17 mouse cellular contexts compared by ENCODE assay signal in the genomic region with DNA sequence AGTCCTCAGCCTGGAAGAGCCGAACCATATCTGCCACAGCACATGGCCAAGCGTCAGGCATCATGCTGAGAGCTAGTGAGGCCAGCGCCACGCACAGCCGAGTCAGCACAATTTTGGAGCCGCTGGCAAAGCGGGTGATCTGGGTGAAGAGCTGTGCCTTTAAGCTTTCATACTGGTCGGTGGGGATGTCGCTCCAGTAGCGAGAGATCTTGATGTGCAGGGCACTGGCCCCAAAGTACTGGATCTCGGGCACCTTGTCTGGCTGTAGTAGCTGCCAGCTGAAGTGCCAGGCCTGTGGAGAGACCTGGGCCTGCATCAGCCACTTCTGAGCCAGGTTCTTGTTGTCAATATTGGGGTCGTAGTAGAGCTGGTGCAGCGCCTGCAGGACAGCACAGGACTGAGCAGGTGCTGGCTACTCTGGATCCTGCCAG. TPM values are rescaled to one million over a fixed set of nuclear protein-coding genes. Genes with fewer than 3 reads are reported as not detected.
DNase-seq lines count a peak whose midpoint lies in the region; ATAC-seq and TF ChIP-seq lines count a peak whose summit lies in the region.
"Had no signal": no experiment of that assay in that cellular context is flagged by ENCODE, and none has a peak within 500 bp of the region (broad histone marks: within the 10 kb centered on the region; RNA-seq: fewer than 3 reads in every experiment).

No protein-coding gene starts in this region.

- peak overlapping the region; percentile 95 for H3K4me3 ChIP-seq in gastrocnemius, adult 2 months
- H3K4me3 ChIP-seq in midbrain, embryonic 16.5 days (ENCODE audit: low read depth, low read length): no peak overlapping the region
- no peak overlapping the region for H3K4me3 ChIP-seq in midbrain, embryonic 15.5 days
- H3K4me3 ChIP-seq in embryonic facial prominence, embryonic 14.5 days (ENCODE audit: low read depth, low read length): no peak overlapping the region
- H3K4me3 ChIP-seq in neural tube, embryonic 15.5 days (replicated peaks): no peak overlapping the region
- H3K4me3 ChIP-seq: embryonic facial prominence, embryonic 12.5 days; heart, embryonic 15.5 days had no signal

- H3K9ac ChIP-seq in midbrain, embryonic 16.5 days (ENCODE audit: low read depth, low read length): peak overlapping the region; percentile 3; the same call in 1 of the 2 replicates
- no peak overlapping the region for H3K9ac ChIP-seq in midbrain, embryonic 15.5 days
- no peak overlapping the region for H3K9ac ChIP-seq in embryonic facial prominence, embryonic 14.5 days (ENCODE audit: low read depth, low read length)
- H3K9ac ChIP-seq in neural tube, embryonic 15.5 days (replicated peaks): 0 out of 2 replicates have a peak overlapping the region, but pooled peaks have one; percentile 10
- H3K9ac ChIP-seq: embryonic facial prominence, embryonic 12.5 days; heart, embryonic 15.5 days had no signal

- DNase-seq in gastrocnemius, adult 2 months: peak; percentile 63
- DNase-seq in gastrocnemius, postnatal 36 days: no peak
- DNase-seq in embryonic facial prominence, embryonic 14.5 days (ENCODE audit: low spot score): no peak
- no peak for DNase-seq in spleen, postnatal 10 days (ENCODE audit: low spot score in 2 of 2)
- DNase-seq in left cerebral cortex, postnatal 14 days (ENCODE audit: low spot score in 2 of 2): no peak
- DNase-seq: B cell, adult 2 months; kidney, adult 18-20 months; right cerebral cortex, postnatal 14 days; thymus, postnatal 4 days had no signal

- H3K36me3 ChIP-seq in midbrain, embryonic 16.5 days (ENCODE audit: control insufficient read depth, insufficient read depth, low read length): peaks cover 2% of the 10 kb centered on the region; the same call in 1 of the 2 replicates
- H3K36me3 ChIP-seq in midbrain, embryonic 15.5 days (replicated peaks): no peaks in the 10 kb centered on the region
- peaks cover 36% of the 10 kb centered on the region for H3K36me3 ChIP-seq in embryonic facial prominence, embryonic 14.5 days (ENCODE audit: control insufficient read depth, insufficient read depth, low read length)
- H3K36me3 ChIP-seq in neural tube, embryonic 15.5 days: peaks cover 15% of the 10 kb centered on the region

- intact Hi-C loops in gastrocnemius, adult 2 months (cut with DNase I): no loop called here
- intact Hi-C loops in gastrocnemius, postnatal 36 days (cut with DNase I): no loop called here
- intact Hi-C loops in left cerebral cortex, postnatal 14 days (cut with DNase I): no loop called here

- no peak overlapping the region for H3K4me2 ChIP-seq in midbrain, embryonic 16.5 days (ENCODE audit: low read length)
- no peak overlapping the region; the same call in 1 of the 2 replicates for H3K4me2 ChIP-seq in midbrain, embryonic 15.5 days
- 0 out of 2 replicates have a peak overlapping the region, but pooled peaks have one; percentile 87 for H3K4me2 ChIP-seq in embryonic facial prominence, embryonic 14.5 days (ENCODE audit: low read depth, low read length)
- peak overlapping the region; percentile 99 for H3K4me2 ChIP-seq in neural tube, embryonic 15.5 days

- no peaks in the 10 kb centered on the region for H3K9me3 ChIP-seq in midbrain, embryonic 16.5 days (replicated peaks; ENCODE audit: control insufficient read depth, low read length, poor library complexity, severe bottlenecking)
- H3K9me3 ChIP-seq in midbrain, embryonic 15.5 days: no peaks in the 10 kb centered on the region
- H3K9me3 ChIP-seq in embryonic facial prominence, embryonic 14.5 days (ENCODE audit: control insufficient read depth, low read length): no peaks in the 10 kb centered on the region
- no peaks in the 10 kb centered on the region for H3K9me3 ChIP-seq in neural tube, embryonic 15.5 days (replicated peaks)
- H3K9me3 ChIP-seq: embryonic facial prominence, embryonic 12.5 days; heart, embryonic 15.5 days; limb, embryonic 10.5 days had no signal

- ATAC-seq in midbrain, embryonic 16.5 days: no peak
- no peak for ATAC-seq in midbrain, embryonic 15.5 days (replicated peaks)
- ATAC-seq in embryonic facial prominence, embryonic 14.5 days (ENCODE audit: low read depth): no peak
- ATAC-seq in neural tube, embryonic 15.5 days (ENCODE audit: low FRiP score): no peak

- peak overlapping the region; percentile 98 for H3K27ac ChIP-seq in gastrocnemius, adult 2 months
- no peak overlapping the region for H3K27ac ChIP-seq in midbrain, embryonic 16.5 days (ENCODE audit: low read length)
- no peak overlapping the region for H3K27ac ChIP-seq in midbrain, embryonic 15.5 days
- H3K27ac ChIP-seq in embryonic facial prominence, embryonic 14.5 days (replicated peaks; ENCODE audit: low read depth, low read length): no peak overlapping the region
- no peak overlapping the region for H3K27ac ChIP-seq in neural tube, embryonic 15.5 days (replicated peaks)
- H3K27ac ChIP-seq: embryonic facial prominence, embryonic 12.5 days; heart, embryonic 15.5 days; limb, embryonic 10.5 days had no signal

- TF ChIP-seq CTCF in gastrocnemius, adult 2 months (IDR thresholded peaks at IDR 0.05): no peak

- 89% methylated on average over 13 of the region's 13 CpGs for WGBS in midbrain, embryonic 16.5 days
- 90% methylated on average over 13 of the region's 13 CpGs for WGBS in midbrain, embryonic 15.5 days
- WGBS in embryonic facial prominence, embryonic 14.5 days: 93% methylated on average over 10 of the region's 13 CpGs
- WGBS in neural tube, embryonic 15.5 days: 92% methylated on average over 13 of the region's 13 CpGs

- peaks cover 57% of the 10 kb centered on the region for H3K4me1 ChIP-seq in midbrain, embryonic 16.5 days (ENCODE audit: control insufficient read depth, insufficient read depth, low read length)
- peaks cover 75% of the 10 kb centered on the region for H3K4me1 ChIP-seq in midbrain, embryonic 15.5 days
- peaks cover 26% of the 10 kb centered on the region for H3K4me1 ChIP-seq in embryonic facial prominence, embryonic 14.5 days (ENCODE audit: control insufficient read depth, insufficient read depth, low read length)
- H3K4me1 ChIP-seq in neural tube, embryonic 15.5 days: peaks cover 79% of the 10 kb centered on the region

- no peaks in the 10 kb centered on the region for H3K27me3 ChIP-seq in midbrain, embryonic 16.5 days (ENCODE audit: control insufficient read depth, insufficient read depth, low read depth, low read length)
- H3K27me3 ChIP-seq in midbrain, embryonic 15.5 days (replicated peaks): no peaks in the 10 kb centered on the region
- H3K27me3 ChIP-seq in embryonic facial prominence, embryonic 14.5 days (replicated peaks; ENCODE audit: control insufficient read depth, insufficient read depth, low read length): no peaks in the 10 kb centered on the region
- no peaks in the 10 kb centered on the region for H3K27me3 ChIP-seq in neural tube, embryonic 15.5 days (replicated peaks)
- H3K27me3 ChIP-seq: embryonic facial prominence, embryonic 12.5 days; heart, embryonic 15.5 days had no signal

RNA-seq across cellular contexts. Expression of gene Ipo13, which starts 2.7 kb away (rescaled TPM):
- total RNA-seq in gastrocnemius, adult 2 months (2021): 100 to 1,000 TPM; 267 to 281 TPM
- total RNA-seq in gastrocnemius, postnatal 36 days (2021): 100 to 1,000 TPM; 222 to 284 TPM
- polyA plus RNA-seq in midbrain, embryonic 16.5 days (2015; fragmentation: Nextera tagmentation; extraction: Ambion mirVana): 66.9 and 69.5 TPM in 2 replicates
- polyA plus RNA-seq in midbrain, embryonic 15.5 days (2015; fragmentation: Nextera tagmentation; extraction: Ambion mirVana): 76.5 and 77.1 TPM in 2 replicates
- 38.2 and 40.6 TPM in 2 replicates for polyA plus RNA-seq in embryonic facial prominence, embryonic 14.5 days (2014; fragmentation: Nextera tagmentation; extraction: Ambion mirVana)
- 56.9 and 59.3 TPM in 2 replicates for polyA plus RNA-seq in neural tube, embryonic 15.5 days (2015; fragmentation: Nextera tagmentation; extraction: Ambion mirVana)
- 100 to 1,000 TPM; 124 to 125 TPM for total RNA-seq in left cerebral cortex, postnatal 14 days (2021)

RNA-seq across cellular contexts. Expression of gene Artn, which starts 17.4 kb away (rescaled TPM):
- total RNA-seq in gastrocnemius, adult 2 months (2021): under 1 TPM; 0.25 to 0.46 TPM
- total RNA-seq in gastrocnemius, postnatal 36 days (2021): under 1 TPM; 0.15 to 0.32 TPM
- polyA plus RNA-seq in midbrain, embryonic 16.5 days (2015; fragmentation: Nextera tagmentation; extraction: Ambion mirVana): 0.75 and 0.92 TPM in 2 replicates
- 0.45 and 0.96 TPM in 2 replicates for polyA plus RNA-seq in midbrain, embryonic 15.5 days (2015; fragmentation: Nextera tagmentation; extraction: Ambion mirVana)
- polyA plus RNA-seq in embryonic facial prominence, embryonic 14.5 days (2014; fragmentation: Nextera tagmentation; extraction: Ambion mirVana): 2.1 and 2.8 TPM in 2 replicates
- polyA plus RNA-seq in neural tube, embryonic 15.5 days (2015; fragmentation: Nextera tagmentation; extraction: Ambion mirVana): 1.1 and 2.3 TPM in 2 replicates
- total RNA-seq in left cerebral cortex, postnatal 14 days (2021): 1 to 10 TPM; 1.8 to 2.3 TPM
- total RNA-seq: megakaryocyte progenitor cell, adult 5-6 weeks; neutrophil, adult 5-6 weeks had no signal

RNA-seq across cellular contexts. Expression of gene Dph2, which starts 20.3 kb away (rescaled TPM):
- 1 to 10 TPM; 2.4 to 3.2 TPM for total RNA-seq in gastrocnemius, adult 2 months (2021)
- total RNA-seq in gastrocnemius, postnatal 36 days (2021): 1 to 10 TPM; 1.4 to 2.6 TPM
- polyA plus RNA-seq in midbrain, embryonic 16.5 days (2015; fragmentation: Nextera tagmentation; extraction: Ambion mirVana): 21.2 and 23.1 TPM in 2 replicates
- 24.0 and 25.5 TPM in 2 replicates for polyA plus RNA-seq in midbrain, embryonic 15.5 days (2015; fragmentation: Nextera tagmentation; extraction: Ambion mirVana)
- polyA plus RNA-seq in embryonic facial prominence, embryonic 14.5 days (2014; fragmentation: Nextera tagmentation; extraction: Ambion mirVana): 13.4 and 15.0 TPM in 2 replicates
- 21.3 and 21.8 TPM in 2 replicates for polyA plus RNA-seq in neural tube, embryonic 15.5 days (2015; fragmentation: Nextera tagmentation; extraction: Ambion mirVana)
- total RNA-seq in left cerebral cortex, postnatal 14 days (2021): 1 to 10 TPM; 9.0 to 9.1 TPM

RNA-seq across cellular contexts. Expression of gene Atp6v0b, which starts 25.0 kb away (rescaled TPM):
- total RNA-seq in gastrocnemius, adult 2 months (2021): 10 to 100 TPM; 81.4 to 83.9 TPM
- 10 to 100 TPM; 65.4 to 74.0 TPM for total RNA-seq in gastrocnemius, postnatal 36 days (2021)
- polyA plus RNA-seq in midbrain, embryonic 16.5 days (2015; fragmentation: Nextera tagmentation; extraction: Ambion mirVana): 581 and 673 TPM in 2 replicates
- 617 and 618 TPM in 2 replicates for polyA plus RNA-seq in midbrain, embryonic 15.5 days (2015; fragmentation: Nextera tagmentation; extraction: Ambion mirVana)
- polyA plus RNA-seq in embryonic facial prominence, embryonic 14.5 days (2014; fragmentation: Nextera tagmentation; extraction: Ambion mirVana): 199 and 230 TPM in 2 replicates
- 544 and 626 TPM in 2 replicates for polyA plus RNA-seq in neural tube, embryonic 15.5 days (2015; fragmentation: Nextera tagmentation; extraction: Ambion mirVana)
- total RNA-seq in left cerebral cortex, postnatal 14 days (2021): 100 to 1,000 TPM; 486 to 488 TPM

RNA-seq across cellular contexts. Expression of gene B4galt2, which starts 28.9 kb away (rescaled TPM):
- 1 to 10 TPM; 1.4 to 2.2 TPM for total RNA-seq in gastrocnemius, adult 2 months (2021)
- total RNA-seq in gastrocnemius, postnatal 36 days (2021): 1 to 10 TPM; 2.8 to 3.2 TPM
- polyA plus RNA-seq in midbrain, embryonic 16.5 days (2015; fragmentation: Nextera tagmentation; extraction: Ambion mirVana): 58.8 and 65.5 TPM in 2 replicates
- polyA plus RNA-seq in midbrain, embryonic 15.5 days (2015; fragmentation: Nextera tagmentation; extraction: Ambion mirVana): 65.4 and 67.7 TPM in 2 replicates
- polyA plus RNA-seq in embryonic facial prominence, embryonic 14.5 days (2014; fragmentation: Nextera tagmentation; extraction: Ambion mirVana): 34.3 and 42.8 TPM in 2 replicates
- polyA plus RNA-seq in neural tube, embryonic 15.5 days (2015; fragmentation: Nextera tagmentation; extraction: Ambion mirVana): 49.6 and 58.6 TPM in 2 replicates
- total RNA-seq in left cerebral cortex, postnatal 14 days (2021): 100 to 1,000 TPM; 136 to 144 TPM
- total RNA-seq: neutrophil, adult 5-6 weeks had no signal

Comparison
In these comparisons a context has a peak if more than half of its experiments do, and no peak if none do; other contexts are left out.
1. H3K9ac ChIP-seq: peak in midbrain, embryonic 16.5 days (single experiment) and neural tube, embryonic 15.5 days (single experiment); none in midbrain, embryonic 15.5 days (single experiment) and embryonic facial prominence, embryonic 14.5 days (single experiment).
2. H3K4me2 ChIP-seq: peak in embryonic facial prominence, embryonic 14.5 days (single experiment) and neural tube, embryonic 15.5 days (single experiment); none in midbrain, embryonic 16.5 days (single experiment) and midbrain, embryonic 15.5 days (single experiment).